18 mouse cellular contexts compared by ENCODE assay signal in genomic region chr7:116238320-116238719, GRCm38 (mm10).
DNase-seq lines count a peak whose midpoint lies in the region; ATAC-seq and TF ChIP-seq lines count a peak whose summit lies in the region.
"Had no signal": no experiment of that assay in that cellular context is flagged by ENCODE, and none has a peak within 500 bp of the region (broad histone marks: within the 10 kb centered on the region; RNA-seq: fewer than 3 reads in every experiment).

No protein-coding gene starts in this region.

- no peaks in the 10 kb centered on the region for H3K9me3 ChIP-seq in heart, embryonic 10.5 days
- no peaks in the 10 kb centered on the region for H3K9me3 ChIP-seq in hindbrain, embryonic 13.5 days
- no peaks in the 10 kb centered on the region for H3K9me3 ChIP-seq in hindbrain, embryonic 14.5 days (ENCODE audit: control insufficient read depth, low read length)
- H3K9me3 ChIP-seq in E14TG2a.4 (ENCODE audit: low read length), result no peaks in the 10 kb centered on the region
- H3K9me3 ChIP-seq: hindbrain, embryonic 15.5 days; liver, embryonic 13.5 days; lung, embryonic 15.5 days had no signal

- peaks cover 35% of the 10 kb centered on the region for H3K27me3 ChIP-seq in heart, embryonic 10.5 days (ENCODE audit: insufficient read depth, poor library complexity, severe bottlenecking)
- H3K27me3 ChIP-seq in heart, adult 2 months (ENCODE audit: control insufficient read depth, insufficient read depth, low read length), result no peaks in the 10 kb centered on the region
- peaks cover 35% of the 10 kb centered on the region for H3K27me3 ChIP-seq in hindbrain, embryonic 13.5 days
- no peaks in the 10 kb centered on the region for H3K27me3 ChIP-seq in hindbrain, embryonic 14.5 days (ENCODE audit: control insufficient read depth, insufficient read depth, low read length)
- H3K27me3 ChIP-seq in E14TG2a.4 (ENCODE audit: insufficient read depth, low read length), result no peaks in the 10 kb centered on the region
- no peaks in the 10 kb centered on the region for H3K27me3 ChIP-seq in thymus, adult 2 months (ENCODE audit: control insufficient read depth, insufficient read depth, low read length)

- intact Hi-C loops in heart, adult 2 months (cut with DNase I), result no loop called here
- intact Hi-C loops in left cerebral cortex, adult 2 months (cut with DNase I), result no loop called here

- no peak for ATAC-seq in hindbrain, embryonic 13.5 days (ENCODE audit: low FRiP score)
- no peak for ATAC-seq in hindbrain, embryonic 14.5 days (ENCODE audit: low FRiP score)

- H3K4me3 ChIP-seq in heart, embryonic 10.5 days, result 0 out of 2 replicates have a peak overlapping the region, but pooled peaks have one; percentile 82
- H3K4me3 ChIP-seq in heart, adult 2 months, result no peak overlapping the region
- no peak overlapping the region for H3K4me3 ChIP-seq in hindbrain, embryonic 13.5 days
- H3K4me3 ChIP-seq in hindbrain, embryonic 14.5 days (replicated peaks; ENCODE audit: low read length), result no peak overlapping the region
- peak overlapping the region; percentile 82 for H3K4me3 ChIP-seq in E14TG2a.4 (replicated peaks; ENCODE audit: low read length)
- no peak overlapping the region for H3K4me3 ChIP-seq in thymus, adult 2 months (ENCODE audit: control insufficient read depth, insufficient read depth, low read length)
- no peak overlapping the region for H3K4me3 ChIP-seq in left cerebral cortex, adult 2 months
- H3K4me3 ChIP-seq: erythroblast, embryonic 14.5 days had no signal

- DNase-seq in heart, embryonic 10.5 days (ENCODE audit: low spot score), result no peak
- DNase-seq in heart, adult 2 months, result no peak
- DNase-seq in hindbrain, embryonic 14.5 days (ENCODE audit: low spot score), result no peak
- DNase-seq in thymus, adult 2 months, result peak; percentile 43
- no peak for DNase-seq in adrenal gland, adult (ENCODE audit: inconsistent age in 2 of 2, low spot score in 1 of 2)
- no peak for DNase-seq in left cerebral cortex, adult 2 months (ENCODE audit: extremely low spot score in 1 of 2, low spot score in 2 of 2)
- DNase-seq: cerebellum, adult 18-20 months; cerebellum, postnatal 36 days; gastrocnemius, postnatal 25 days; liver, embryonic 13.5 days; right cerebral cortex, postnatal 25 days had no signal

- H3K4me2 ChIP-seq in hindbrain, embryonic 13.5 days, result peak overlapping the region; percentile 96; the same call in 1 of the 2 replicates
- H3K4me2 ChIP-seq in hindbrain, embryonic 14.5 days (replicated peaks), result no peak overlapping the region

- 66% methylated on average over 4 of the region's 4 CpGs for WGBS in heart, embryonic 10.5 days
- WGBS in heart, adult 2 months, result 73% methylated on average over 4 of the region's 4 CpGs
- WGBS in hindbrain, embryonic 13.5 days, result 68% methylated on average over 4 of the region's 4 CpGs
- WGBS in hindbrain, embryonic 14.5 days, result 57% methylated on average over 4 of the region's 4 CpGs
- 9% methylated on average over 4 of the region's 4 CpGs for WGBS in thymus, adult 2 months

- peaks cover 72% of the 10 kb centered on the region for H3K4me1 ChIP-seq in heart, embryonic 10.5 days
- peaks cover 2% of the 10 kb centered on the region; the same call in 1 of the 2 replicates for H3K4me1 ChIP-seq in heart, adult 2 months (ENCODE audit: control insufficient read depth, insufficient read depth, low read length)
- H3K4me1 ChIP-seq in hindbrain, embryonic 13.5 days (replicated peaks), result peaks cover 43% of the 10 kb centered on the region
- peaks cover 26% of the 10 kb centered on the region for H3K4me1 ChIP-seq in hindbrain, embryonic 14.5 days (replicated peaks; ENCODE audit: control insufficient read depth, insufficient read depth, low read length)
- H3K4me1 ChIP-seq in E14TG2a.4 (replicated peaks; ENCODE audit: low read depth, low read length), result peaks cover 86% of the 10 kb centered on the region
- peaks cover 40% of the 10 kb centered on the region for H3K4me1 ChIP-seq in thymus, adult 2 months (replicated peaks; ENCODE audit: control insufficient read depth, insufficient read depth, low read length)

- no peaks in the 10 kb centered on the region for H3K36me3 ChIP-seq in heart, embryonic 10.5 days
- no peaks in the 10 kb centered on the region for H3K36me3 ChIP-seq in heart, adult 2 months (ENCODE audit: control insufficient read depth, insufficient read depth, low read length)
- H3K36me3 ChIP-seq in hindbrain, embryonic 13.5 days, result no peaks in the 10 kb centered on the region
- H3K36me3 ChIP-seq in hindbrain, embryonic 14.5 days (replicated peaks; ENCODE audit: control insufficient read depth, insufficient read depth), result no peaks in the 10 kb centered on the region
- H3K36me3 ChIP-seq in E14TG2a.4 (ENCODE audit: insufficient read depth, low read length), result no peaks in the 10 kb centered on the region
- no peaks in the 10 kb centered on the region for H3K36me3 ChIP-seq in thymus, adult 2 months (ENCODE audit: control insufficient read depth, insufficient read depth, low read length)
- H3K36me3 ChIP-seq: hindbrain, embryonic 15.5 days; liver, embryonic 13.5 days; lung, embryonic 15.5 days had no signal

- TF ChIP-seq CTCF in heart, adult 2 months (IDR thresholded peaks at IDR 0.05), result no peak
- no peak for TF ChIP-seq CTCF in E14TG2a.4 (conservative IDR thresholded peaks at IDR 0.05; ENCODE audit: low read length)
- no peak for TF ChIP-seq CTCF in thymus, adult 2 months (IDR thresholded peaks at IDR 0.05; ENCODE audit: borderline replicate concordance, control insufficient read depth, extremely low read depth, insufficient read depth, low read length, poor library complexity)
- TF ChIP-seq CTCF in left cerebral cortex, adult 2 months (IDR thresholded peaks at IDR 0.05), result no peak

- H3K79me2 ChIP-seq in heart, adult 2 months (replicated peaks; ENCODE audit: control insufficient read depth, insufficient read depth, low read length), result no peaks in the 10 kb centered on the region

- TF ChIP-seq EP300 in heart, adult 2 months (IDR thresholded peaks at IDR 0.05; ENCODE audit: insufficient read depth, low read depth, low read length), result no peak

- H3K9ac ChIP-seq in heart, adult 2 months (ENCODE audit: low read depth, low read length), result no peak overlapping the region
- no peak overlapping the region for H3K9ac ChIP-seq in hindbrain, embryonic 13.5 days
- no peak overlapping the region for H3K9ac ChIP-seq in hindbrain, embryonic 14.5 days
- H3K9ac ChIP-seq: liver, embryonic 13.5 days; lung, embryonic 15.5 days had no signal

- peak overlapping the region; percentile 93 for H3K27ac ChIP-seq in heart, embryonic 10.5 days
- no peak overlapping the region for H3K27ac ChIP-seq in heart, adult 2 months
- no peak overlapping the region for H3K27ac ChIP-seq in hindbrain, embryonic 13.5 days
- no peak overlapping the region for H3K27ac ChIP-seq in hindbrain, embryonic 14.5 days
- no peak overlapping the region for H3K27ac ChIP-seq in thymus, adult 2 months (ENCODE audit: control insufficient read depth, insufficient read depth, low read length)
- H3K27ac ChIP-seq in left cerebral cortex, adult 2 months, result no peak overlapping the region; the same call in 1 of the 2 replicates
- H3K27ac ChIP-seq: kidney, postnatal 0 days; liver, embryonic 13.5 days; macrophage had no signal

- TF ChIP-seq POLR2A in heart, adult 2 months (IDR thresholded peaks at IDR 0.05; ENCODE audit: insufficient read depth, low read depth, low read length), result no peak
- TF ChIP-seq POLR2A in thymus, adult 2 months (IDR thresholded peaks at IDR 0.05; ENCODE audit: control insufficient read depth, extremely low read depth, insufficient read depth, low read length, poor library complexity), result no peak

Comparison
In these comparisons a context has a peak if more than half of its experiments do, and no peak if none do; other contexts are left out.
1. H3K4me3 ChIP-seq: peak in heart, embryonic 10.5 days (single experiment) and E14TG2a.4 (single experiment); none in heart, adult 2 months (single experiment), hindbrain, embryonic 13.5 days (single experiment), hindbrain, embryonic 14.5 days (single experiment), thymus, adult 2 months (single experiment) and left cerebral cortex, adult 2 months (single experiment).